Mouse (Mus musculus): Measurements from ENCODE around the gene Stard10.

Gene Stard10

DNA sequence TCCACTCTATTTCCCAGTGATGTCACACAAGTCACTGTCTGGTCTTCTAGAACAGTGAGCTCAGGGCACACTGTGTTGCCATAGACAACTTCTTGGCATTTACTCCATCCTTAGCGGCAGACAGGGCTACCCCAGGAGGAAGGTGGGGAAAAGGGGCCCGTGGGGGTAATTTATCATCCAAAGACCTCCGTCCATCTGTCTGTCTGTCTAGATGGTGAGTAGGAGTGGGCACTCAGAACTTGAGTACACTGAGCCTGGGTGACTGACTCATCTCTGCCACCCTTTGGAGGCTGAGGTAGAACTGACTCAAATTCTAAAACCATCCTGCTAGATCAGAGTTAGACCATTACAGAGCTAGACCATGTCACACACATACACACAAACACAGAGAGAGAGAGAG, at the start of gene Stard10:
Gene Stard10, plus strand, starts transcription at position 73 of the 400 bp plus-strand sequence.
- DNase-seq (ENCODE audit: low spot score): no peak

- DNase-seq (ENCODE audit: low spot score): no peak
Observed at GRCm38 (mm10) chr7:101267457-101268259, 49.2 kb upstream of the Stard10 start.

- DNase-seq (ENCODE audit: low spot score): no peak
Observed at GRCm38 (mm10) chr7:101271602-101272001, 45.3 kb upstream of the Stard10 start.

GRCm38 (mm10) chr7:101272466-101273160, 44.3 kb upstream of the Stard10 start:
- no peak for DNase-seq (ENCODE audit: low spot score)

DNA sequence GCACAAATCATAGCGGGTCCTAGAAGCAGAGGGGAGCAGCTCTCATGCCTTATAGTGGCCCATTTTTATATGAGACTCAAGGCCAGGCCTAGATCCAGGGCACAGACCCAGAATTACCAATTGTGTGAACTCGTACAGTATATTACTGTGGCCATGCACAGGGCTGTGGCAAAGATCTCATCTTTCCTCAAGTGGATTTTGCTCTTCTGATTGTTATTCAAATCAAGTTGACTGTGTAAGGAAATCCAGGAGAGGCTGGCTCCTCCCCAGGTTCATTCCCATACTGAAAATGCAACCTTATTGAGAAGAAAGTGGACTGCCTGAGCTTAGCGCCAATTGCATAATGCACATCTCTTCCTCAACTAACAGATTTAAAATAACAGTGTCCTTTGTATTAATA, 34.2 kb upstream of the Stard10 start:
- DNase-seq (ENCODE audit: low spot score): no peak

DNA sequence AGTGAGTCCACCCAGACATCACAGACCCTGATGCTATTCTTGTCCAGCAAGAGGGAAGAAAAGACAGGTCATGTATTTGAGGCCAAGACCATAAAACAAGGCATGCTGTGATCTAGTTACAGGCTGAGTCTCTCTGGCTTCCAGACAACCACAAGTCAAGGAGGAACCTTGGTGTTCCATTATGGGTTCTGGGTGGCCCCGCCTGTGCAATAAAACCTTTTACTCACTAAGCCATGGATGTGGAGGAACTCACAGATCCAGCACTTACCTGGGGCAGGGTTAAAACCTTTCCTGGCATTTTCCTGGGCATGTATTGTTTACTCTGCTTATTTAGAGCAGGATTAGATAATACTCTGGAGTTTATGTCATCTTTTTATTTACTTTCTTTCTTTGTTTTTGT, 32.4 kb upstream of the Stard10 start:
- DNase-seq (ENCODE audit: low spot score): no peak

GRCm38 (mm10) chr7:101286891-101287290, 30.0 kb upstream of the Stard10 start:
- no peak for DNase-seq (ENCODE audit: low spot score)

- DNase-seq (ENCODE audit: low spot score): no peak
Observed at GRCm38 (mm10) chr7:101287820-101288219, 29.1 kb upstream of the Stard10 start.

DNA sequence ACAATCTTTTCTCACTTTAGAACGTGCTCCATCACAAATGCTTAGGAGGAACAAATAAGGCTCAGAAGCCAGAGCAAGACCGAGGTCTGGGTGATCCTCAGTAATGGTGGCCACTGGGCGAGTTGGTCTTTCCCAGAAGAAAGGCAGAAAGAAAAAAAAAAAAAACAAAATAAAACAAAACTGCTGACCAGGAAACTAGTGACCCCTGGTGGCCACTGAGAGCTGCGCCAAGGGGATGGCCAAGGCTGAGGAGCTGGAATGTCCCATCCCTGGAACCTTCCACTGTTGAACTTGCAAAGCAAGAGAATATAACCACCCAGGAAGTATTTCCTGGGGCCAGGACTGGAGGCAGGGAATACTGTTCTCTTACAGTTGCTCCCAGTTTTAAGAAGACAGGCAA, 28.4 kb upstream of the Stard10 start:
- no peak for DNase-seq (ENCODE audit: low spot score)

GRCm38 (mm10) chr7:101290401-101290800, 26.5 kb upstream of the Stard10 start:
- no peak for DNase-seq (ENCODE audit: low spot score)

GRCm38 (mm10) chr7:101291211-101291610, 25.7 kb upstream of the Stard10 start:
- no peak for DNase-seq (ENCODE audit: low spot score)

GRCm38 (mm10) chr7:101291641-101292040, 25.2 kb upstream of the Stard10 start:
- DNase-seq (ENCODE audit: low spot score): no peak

DNA sequence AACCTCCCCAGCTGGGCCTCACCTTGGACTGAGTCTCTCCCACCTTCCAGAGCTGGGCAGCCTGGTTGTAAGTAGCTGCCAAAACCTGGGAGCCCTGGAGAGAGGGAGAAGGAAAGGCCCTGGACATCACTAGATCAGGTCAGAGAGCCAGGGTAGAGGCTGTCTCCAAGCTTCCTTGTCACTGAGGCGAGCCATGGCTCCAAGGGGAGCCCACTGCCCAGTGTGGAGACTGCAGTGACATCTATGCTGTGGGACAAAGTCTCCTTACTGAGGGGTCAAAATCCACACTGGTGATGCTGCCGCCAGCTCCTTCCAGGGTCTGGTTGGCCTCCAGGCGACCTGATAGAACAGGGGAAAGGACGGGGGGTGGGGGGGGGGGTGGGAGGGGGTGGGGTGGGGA, 24.8 kb upstream of the Stard10 start:
- no peak for DNase-seq (ENCODE audit: low spot score)

DNA sequence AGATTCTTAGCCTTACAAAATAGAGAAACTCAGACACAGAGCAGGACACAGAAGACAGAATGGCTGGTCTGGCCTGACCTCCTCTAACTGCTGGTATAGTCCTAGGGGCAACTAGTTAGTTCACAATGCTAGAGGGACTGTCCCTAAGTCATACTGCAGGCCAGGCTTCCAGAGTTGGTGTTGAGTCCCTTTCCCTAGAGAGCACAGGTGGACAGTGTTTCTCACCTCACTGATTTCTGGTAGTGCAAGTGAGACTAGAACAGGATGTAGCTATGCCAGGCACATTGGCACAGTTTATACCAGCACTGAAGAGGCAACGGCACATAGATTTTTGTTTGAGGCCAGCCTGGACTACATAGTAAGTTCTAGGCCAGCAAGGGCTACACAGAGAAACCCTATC, 24.2 kb upstream of the Stard10 start:
- DNase-seq (ENCODE audit: low spot score): no peak

DNA sequence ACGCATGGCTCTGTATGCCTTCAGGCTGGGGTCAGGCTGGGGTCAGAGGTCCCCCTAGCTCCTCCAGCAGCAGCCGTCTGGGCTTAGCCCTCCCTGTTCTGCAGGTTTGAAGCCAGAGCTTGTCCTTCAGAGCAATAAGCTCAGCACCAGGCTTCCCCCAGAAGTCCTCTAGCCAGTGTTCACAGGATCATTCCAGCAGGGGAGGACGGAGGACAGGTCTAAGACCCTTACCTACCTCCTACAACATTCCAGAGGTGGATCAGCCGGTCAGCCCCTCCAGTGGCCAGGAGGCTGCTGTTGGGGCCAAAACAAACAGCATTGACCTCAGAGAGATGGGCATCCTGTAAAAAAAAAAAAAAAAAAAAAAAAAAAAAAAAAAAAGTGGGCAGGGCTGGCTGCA, 23.7 kb upstream of the Stard10 start:
- DNase-seq (ENCODE audit: low spot score): no peak

GRCm38 (mm10) chr7:101293611-101294010, 23.3 kb upstream of the Stard10 start:
- DNase-seq (ENCODE audit: low spot score): no peak

GRCm38 (mm10) chr7:101295438-101295837, 21.4 kb upstream of the Stard10 start:
- DNase-seq (ENCODE audit: low spot score): no peak

DNA sequence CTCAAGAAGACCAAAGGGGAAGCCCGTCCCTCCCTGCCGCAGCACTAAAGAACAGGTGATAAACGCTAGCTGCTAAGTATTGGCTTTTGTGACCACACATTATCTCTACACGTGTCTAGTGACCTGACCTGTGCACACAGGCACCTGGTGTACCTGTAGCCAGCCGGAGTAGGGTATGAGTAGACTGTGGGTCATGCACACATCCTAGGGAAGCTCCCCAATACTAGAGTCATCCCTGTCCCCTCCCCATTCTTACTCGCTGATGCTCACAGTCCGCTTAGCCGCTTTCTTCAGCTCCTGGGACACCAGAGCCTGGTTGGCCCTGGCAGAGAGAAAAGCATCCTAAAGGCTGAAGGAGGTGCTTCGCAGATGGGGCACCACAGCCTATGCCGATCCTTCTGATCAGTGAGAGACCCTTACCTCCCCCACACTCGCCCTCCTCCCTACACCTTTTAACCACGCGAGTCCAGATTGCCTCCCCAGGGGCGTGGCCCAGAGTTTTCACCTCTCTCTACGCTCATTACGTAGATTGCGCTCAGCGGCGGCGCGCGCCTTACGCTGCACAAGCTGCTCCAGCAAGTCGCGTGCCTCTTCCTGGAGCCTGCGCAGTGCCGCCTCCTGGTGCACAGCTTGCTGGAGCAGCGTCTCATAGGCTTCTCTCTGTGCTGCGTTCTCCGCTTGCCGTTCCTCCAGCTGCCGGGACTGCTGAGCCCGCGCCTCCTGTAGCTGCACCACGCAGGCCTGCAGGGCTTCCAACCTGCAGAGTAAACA, 20.4 kb upstream of the Stard10 start:
- peak; percentile 37 for DNase-seq (ENCODE audit: low spot score)

DNA sequence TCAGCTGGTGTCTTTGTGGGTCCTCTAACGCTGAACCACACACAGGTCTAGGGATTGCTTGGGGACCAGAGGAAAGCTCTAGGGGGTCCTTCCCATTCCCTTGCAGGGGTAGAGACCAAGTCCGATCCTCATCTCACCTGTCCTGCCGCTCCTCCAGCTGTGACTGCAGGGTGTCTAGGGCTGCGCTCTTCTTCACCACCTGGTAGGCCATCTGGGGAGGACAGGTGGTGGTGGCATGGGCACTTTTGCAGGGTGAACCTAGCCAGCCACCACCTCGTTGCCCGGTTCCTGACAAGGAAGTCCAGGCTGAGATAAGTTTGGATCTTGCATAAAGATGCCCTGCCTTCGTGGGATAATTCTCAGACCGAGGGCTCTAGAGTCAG, 19.9 kb upstream of the Stard10 start:
- no peak for DNase-seq (ENCODE audit: low spot score)

GRCm38 (mm10) chr7:101298375-101298774, 18.5 kb upstream of the Stard10 start:
- DNase-seq (ENCODE audit: low spot score): no peak

DNA sequence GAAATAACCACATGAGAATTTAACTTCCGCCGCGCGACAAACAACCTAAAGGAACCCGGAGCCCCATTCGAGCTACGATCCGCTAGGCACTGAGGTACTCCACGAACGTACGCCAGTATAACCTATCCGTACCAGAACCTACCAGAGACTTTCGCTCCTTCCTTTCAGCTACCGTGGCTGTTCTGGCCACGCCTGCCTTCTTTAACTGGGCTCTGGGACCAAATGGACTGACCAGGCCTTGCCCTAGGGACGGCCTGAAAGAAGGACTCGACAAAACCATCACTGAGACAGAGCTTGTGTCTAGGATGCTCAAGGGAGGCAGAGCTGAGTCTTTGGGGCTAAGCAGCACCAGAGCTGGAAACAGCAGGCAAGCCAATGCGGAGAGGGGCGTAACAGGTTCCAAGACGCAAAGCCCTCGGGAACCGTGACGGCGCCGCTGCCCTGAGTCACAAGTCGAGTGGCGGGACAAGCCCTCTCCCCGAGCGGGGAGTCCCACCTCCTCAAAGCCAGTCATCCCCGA, 15.5 kb upstream of the Stard10 start:
- DNase-seq (ENCODE audit: low spot score): no peak

DNA sequence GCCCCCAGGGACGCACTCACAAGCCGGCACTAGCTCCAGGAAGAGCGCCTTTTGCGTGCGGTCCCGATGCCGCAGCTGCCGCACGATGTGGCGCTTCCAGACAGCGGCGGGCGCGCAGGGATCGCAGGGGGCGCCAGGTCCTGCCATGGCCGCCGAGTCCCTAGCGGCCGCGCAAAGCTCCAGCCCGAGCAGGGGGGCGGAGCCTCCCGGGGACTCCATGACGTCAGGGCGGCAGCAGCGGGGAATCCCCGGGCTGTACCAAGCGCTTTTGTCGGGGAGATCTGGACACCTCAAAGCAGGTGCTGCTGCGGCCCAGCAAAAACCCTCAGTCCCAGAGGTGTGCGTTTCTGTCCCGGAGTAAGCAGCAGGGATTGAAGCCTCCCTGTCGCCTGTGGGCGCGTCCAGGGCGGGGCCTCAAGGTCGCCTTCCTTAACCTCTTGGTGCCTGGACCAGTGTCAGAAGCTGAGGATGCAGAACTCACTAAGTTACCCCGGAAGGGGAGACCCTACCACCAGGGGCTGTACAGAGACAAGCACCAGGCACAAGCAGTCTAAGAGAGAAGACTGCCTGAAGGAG, 14.9 kb upstream of the Stard10 start, which contains the start of gene Atg16l2:
Gene Atg16l2, minus strand, starts transcription at position 371 of the 576 bp plus-strand sequence.
- peak; percentile 65 for DNase-seq (ENCODE audit: low spot score)
